Mouse (Mus musculus) lung, postnatal 0 days (tissue): ENCODE measurements around the gene Proz. TPM values are rescaled to one million over a fixed set of nuclear protein-coding genes. Genes with fewer than 3 reads are reported as not detected.

Experiments used
- ATAC-seq: fragments of 200-750 bp; cut with Nextera tagmentation; 2 replicates; pipeline ENCODE4 v1.8.0; 2017; ENCODE audit warnings: moderate library complexity
- DNase-seq: peaks from one replicate; pipeline ENCODE4 v3.0.0-alpha.2; 2016; ENCODE audit warnings: low spot score
- H3K27ac ChIP-seq: fragments of 300-500 bp; sonication (generic); 2 replicates; pipeline ENCODE4 v1.5.1; 2014; ENCODE audit warnings: antibody characterized with exemption, mild to moderate bottlenecking, low read length, mixed read lengths
- H3K27me3 ChIP-seq: fragments of 300-500 bp; sonication (generic); replicated peaks from 2 replicates; pipeline ENCODE4 v1.6.1; 2014; ENCODE audit warnings: low read length, mixed read lengths; ENCODE audit not compliant: insufficient read depth
- H3K36me3 ChIP-seq: fragments of 300-500 bp; sonication (generic); 2 replicates; pipeline ENCODE4 v1.6.1; 2014; ENCODE audit warnings: low read length, mixed read lengths; ENCODE audit not compliant: insufficient read depth
- H3K4me1 ChIP-seq: fragments of 300-500 bp; sonication (generic); 2 replicates; pipeline ENCODE4 v1.6.1; 2014; ENCODE audit warnings: antibody characterized with exemption, low read depth, low read length, mixed read lengths; ENCODE audit not compliant: insufficient read depth
- H3K4me2 ChIP-seq: fragments of 300-500 bp; sonication (generic); replicated peaks from 2 replicates; pipeline ENCODE4 v1.6.1; 2014; ENCODE audit warnings: low read depth, mild to moderate bottlenecking, low read length, moderate library complexity, mixed read lengths
- H3K4me3 ChIP-seq: fragments of 300-500 bp; sonication (generic); 2 replicates; pipeline ENCODE4 v1.5.1; 2014; ENCODE audit warnings: low read depth, low read length
- H3K9ac ChIP-seq: fragments of 300-500 bp; sonication (generic); replicated peaks from 2 replicates; pipeline ENCODE4 v1.6.1; 2014; ENCODE audit warnings: low read depth, mild to moderate bottlenecking
- H3K9me3 ChIP-seq: fragments of 300-500 bp; sonication (generic); 2 replicates; pipeline ENCODE4 v1.6.1; 2016; ENCODE audit warnings: low read length, mixed read lengths
- CTCF ChIP-seq: IDR thresholded peaks from 2 replicates; pipeline ENCODE4 v1.5.1; 2016; ENCODE audit warnings: antibody characterized with exemption, mild to moderate bottlenecking
- EP300 ChIP-seq: IDR thresholded peaks from 2 replicates; pipeline ENCODE4 v1.6.1; 2016; ENCODE audit warnings: antibody characterized with exemption, mild to moderate bottlenecking, control low read depth
- WGBS: fragments of 180-500 bp; shearing (Covaris S2); extraction: QIAGEN DNeasy Blood & Tissue Kit; methylation state at CpG from one replicate; pipeline ENCODE4 v1.1.7; 2014; 5-methylcytosine and 5-hydroxymethylcytosine counted together
- polyA plus RNA-seq: library from polyadenylated mRNA; unstranded; fragments of >200 nt; fragmentation: Nextera tagmentation; extraction: Ambion mirVana; gene quantifications from 2 replicates; pipeline ENCODE4 v1.2.1, GENCODE M21; 2015

The Proz gene
- polyA plus RNA-seq = 0.87 and 1.2 TPM in 2 replicates

- no peak within 1 kb of the TSS for H3K4me2 ChIP-seq
- no peaks in the 10 kb centered on the region for H3K9me3 ChIP-seq
- no peak within 1 kb of the TSS for H3K4me3 ChIP-seq
- no peak within 1 kb of the TSS for H3K9ac ChIP-seq
- no peak within 1 kb of the TSS for H3K27ac ChIP-seq
- H3K4me1 ChIP-seq = no peaks in the 10 kb centered on the region
- DNase-seq = no peak
- H3K36me3 ChIP-seq = no peaks in the 10 kb centered on the region
- 69% methylated on average over 17 of the region's 17 CpGs for WGBS
- TF ChIP-seq EP300 (no peak), CTCF (no peak)
- ATAC-seq = no peak
- no peaks in the 10 kb centered on the region for H3K27me3 ChIP-seq
These were observed at the start of gene Proz for GRCm38 (mm10) chr8:13060441-13061150. Gene Proz, plus strand, starts transcription at chr8:13060914.

- 39% methylated on average over 4 of the region's 4 CpGs for WGBS
- Histone ChIP-seq H3K27me3 (no peaks in the 10 kb centered on the region), H3K9me3 (no peaks in the 10 kb centered on the region), H3K4me2 (no peak overlapping the region), H3K4me3 (no peak overlapping the region), H3K9ac (no peak overlapping the region), H3K36me3 (peaks cover 6% of the 10 kb centered on the region; the same call in 1 of the 2 replicates), H3K27ac (no peak overlapping the region), H3K4me1 (no peaks in the 10 kb centered on the region)
- ATAC-seq = peak; percentile 64
- TF ChIP-seq EP300 (no peak), CTCF (no peak)
- DNase-seq = peak; percentile 55
These were observed 41.2 kb upstream of the Proz start for GRCm38 (mm10) chr8:13019560-13019959.

DNA sequence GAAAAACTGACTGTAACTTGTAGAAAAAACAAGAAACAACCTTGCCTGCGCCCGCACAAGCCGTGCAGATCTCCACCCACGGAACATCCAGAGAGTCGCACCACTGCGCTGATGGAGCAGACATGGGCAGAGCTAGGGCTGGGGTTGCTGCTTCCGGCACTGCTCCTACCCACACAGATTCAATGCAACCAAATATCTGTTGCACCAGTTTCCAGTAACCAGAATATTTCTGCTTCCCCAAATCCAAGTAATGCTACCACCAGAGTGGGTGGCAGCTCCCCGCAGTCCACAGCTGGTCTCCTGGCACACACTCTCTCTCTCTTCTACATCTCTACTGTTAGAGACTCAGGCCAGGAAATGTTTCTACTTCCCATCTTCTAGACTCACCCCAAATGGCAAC is 38.9 kb upstream of the Proz start:
- H3K4me2 ChIP-seq = no peak overlapping the region
- no peaks in the 10 kb centered on the region for H3K27me3 ChIP-seq
- H3K9me3 ChIP-seq = no peaks in the 10 kb centered on the region
- ATAC-seq (no peak), DNase-seq (no peak)
- H3K27ac ChIP-seq = no peak overlapping the region
- no peaks in the 10 kb centered on the region for H3K36me3 ChIP-seq
- H3K4me1 ChIP-seq = no peaks in the 10 kb centered on the region
- H3K9ac ChIP-seq = no peak overlapping the region
- no peak for TF ChIP-seq CTCF
- no peak for TF ChIP-seq EP300
- no peak overlapping the region for H3K4me3 ChIP-seq
- 86% methylated on average over 8 of the region's 8 CpGs for WGBS

DNA sequence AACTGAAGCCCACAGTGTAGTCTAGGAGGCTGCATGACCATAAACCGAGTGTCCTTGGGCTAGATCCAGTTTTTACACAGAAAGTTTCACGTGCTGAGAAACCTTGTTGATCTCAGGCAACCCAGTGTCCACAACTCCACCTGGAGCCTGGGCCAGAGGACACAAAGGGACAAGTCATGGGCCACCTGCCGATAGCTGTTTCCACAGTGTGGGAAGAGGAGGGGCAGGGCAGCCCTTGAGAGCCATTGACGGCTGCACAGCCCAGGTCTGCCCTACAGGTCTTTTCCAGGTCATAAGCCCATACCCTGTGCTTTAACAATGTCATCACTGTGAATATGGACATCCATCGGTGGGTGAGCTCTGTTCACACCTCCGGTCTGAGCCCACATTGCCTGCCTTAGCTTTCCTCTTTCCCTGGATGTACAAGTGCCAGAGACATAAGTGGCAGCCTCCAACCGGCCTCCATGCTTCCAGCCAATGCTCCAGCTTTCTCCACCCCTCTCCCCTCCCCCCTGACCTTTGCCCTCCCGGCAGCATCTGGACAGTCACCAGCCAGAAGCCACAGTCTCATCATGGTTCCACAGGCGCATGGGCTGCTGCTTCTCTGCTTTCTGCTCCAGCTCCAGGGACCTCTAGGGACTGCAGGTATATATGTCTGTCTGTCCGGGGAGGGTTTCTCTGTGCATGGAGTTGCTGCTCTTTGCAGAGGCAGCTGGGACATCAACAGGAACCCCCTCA is 35.1 kb upstream of the Proz start, which contains the start of gene F7:
TSS of gene F7 (plus strand) at position 548 of the 738 bp plus-strand sequence.
- Histone ChIP-seq H3K27me3 (no peaks in the 10 kb centered on the region), H3K4me2 (no peak within 1 kb of the TSS), H3K9me3 (no peaks in the 10 kb centered on the region), H3K27ac (no peak within 1 kb of the TSS), H3K9ac (no peak within 1 kb of the TSS), H3K36me3 (no peaks in the 10 kb centered on the region), H3K4me3 (no peak within 1 kb of the TSS), H3K4me1 (no peaks in the 10 kb centered on the region; the same call in 1 of the 2 replicates)
- no peak for DNase-seq
- WGBS = 47% methylated on average over 10 of the region's 10 CpGs
- no peak for TF ChIP-seq CTCF
- no peak for TF ChIP-seq EP300
- peak; percentile 40 for ATAC-seq

DNA sequence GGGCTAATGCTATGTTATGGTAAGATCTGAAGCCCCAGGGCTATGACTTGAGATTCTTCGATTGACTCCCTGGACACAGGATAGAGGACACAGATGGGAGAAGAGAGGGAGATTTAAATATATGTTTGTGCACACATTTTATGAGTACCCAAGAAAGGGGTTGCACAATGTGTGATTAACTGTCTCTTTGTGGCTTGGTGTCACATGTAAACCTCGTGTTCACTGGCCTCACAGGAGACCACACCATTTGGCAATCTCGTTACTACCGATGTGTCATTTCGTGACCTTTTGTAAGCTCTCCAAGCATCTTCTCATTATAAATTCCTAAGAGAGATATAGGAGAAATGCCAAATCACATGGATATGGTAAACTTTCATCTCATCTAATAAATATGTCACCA is 33.1 kb upstream of the Proz start:
- H3K9me3 ChIP-seq = no peaks in the 10 kb centered on the region
- WGBS = 76% methylated on average over 5 of the region's 5 CpGs
- H3K27me3 ChIP-seq = no peaks in the 10 kb centered on the region
- no peak overlapping the region for H3K9ac ChIP-seq
- no peaks in the 10 kb centered on the region for H3K36me3 ChIP-seq
- H3K4me3 ChIP-seq = no peak overlapping the region
- no peak overlapping the region for H3K4me2 ChIP-seq
- no peak overlapping the region for H3K27ac ChIP-seq
- ATAC-seq (no peak), DNase-seq (no peak)
- TF ChIP-seq EP300 = no peak
- TF ChIP-seq CTCF = no peak
- no peaks in the 10 kb centered on the region; the same call in 1 of the 2 replicates for H3K4me1 ChIP-seq

- H3K27ac ChIP-seq = peak overlapping the region; percentile 47
- no peak overlapping the region for H3K4me2 ChIP-seq
- peak; percentile 87 for DNase-seq
- no peak overlapping the region for H3K4me3 ChIP-seq
- H3K9me3 ChIP-seq = no peaks in the 10 kb centered on the region
- no peaks in the 10 kb centered on the region for H3K36me3 ChIP-seq
- TF ChIP-seq EP300 (peak; percentile 79), CTCF (no peak)
- whole genome bisulfite sequencing = 34% methylated on average over 5 of the region's 5 CpGs
- no peak overlapping the region for H3K9ac ChIP-seq
- H3K27me3 ChIP-seq = no peaks in the 10 kb centered on the region
- peak; percentile 89 for ATAC-seq
- no peaks in the 10 kb centered on the region; the same call in 1 of the 2 replicates for H3K4me1 ChIP-seq
These were observed 32.2 kb upstream of the Proz start for GRCm38 (mm10) chr8:13028482-13028881.
